23 mouse cellular contexts compared by ENCODE assay signal in genomic region chr5:137404081-137404480, GRCm38 (mm10). TPM values are rescaled to one million over a fixed set of nuclear protein-coding genes. Genes with fewer than 3 reads are reported as not detected.
DNase-seq lines count a peak whose midpoint lies in the region; TF ChIP-seq lines count a peak whose summit lies in the region.
"Had no signal": no experiment of that assay in that cellular context is flagged by ENCODE, and none has a peak within 500 bp of the region (broad histone marks: within the 10 kb centered on the region; RNA-seq: fewer than 3 reads in every experiment).

No protein-coding gene starts in this region.

- H3K36me3 ChIP-seq in kidney, adult 2 months (ENCODE audit: control insufficient read depth, insufficient read depth, low read length), result no peaks in the 10 kb centered on the region
- H3K36me3 ChIP-seq: embryonic facial prominence, embryonic 15.5 days; forebrain, embryonic 10.5 days; heart, embryonic 12.5 days; hindbrain, embryonic 10.5 days; intestine, embryonic 15.5 days had no signal

- no peak for TF ChIP-seq CTCF in kidney, adult 2 months (conservative IDR thresholded peaks at IDR 0.05; ENCODE audit: insufficient read depth, insufficient read length, low read depth, low read length)

- intact Hi-C loops in left cerebral cortex, postnatal 25 days (cut with DNase I), result no loop called here

- TF ChIP-seq POLR2A in kidney, adult 2 months (IDR thresholded peaks at IDR 0.05; ENCODE audit: low read depth, low read length), result no peak

- peak; percentile 18 for DNase-seq in adrenal gland, adult 2 months
- DNase-seq in adrenal gland, postnatal 25 days, result no peak
- peak; percentile 17 for DNase-seq in kidney, adult 2 months
- no peak for DNase-seq in kidney, postnatal 10 days
- DNase-seq in adipocyte (ENCODE audit: low spot score), result peak; percentile 92
- no peak for DNase-seq in lung, postnatal 14 days
- DNase-seq in left cerebral cortex, postnatal 25 days (ENCODE audit: low spot score in 2 of 2), result no peak
- DNase-seq: B cell, adult 2 months; cerebellum, adult 11 months; cerebellum, adult 8-10 months; cerebellum, postnatal 14 days; embryo, embryonic 11 days; heart, adult 2 months had no signal

- 59% methylated on average over 2 of the region's 2 CpGs for WGBS in kidney, adult 2 months

- H3K4me3 ChIP-seq in kidney, adult 2 months (ENCODE audit: insufficient read depth, low read depth, low read length), result no peak overlapping the region
- H3K4me3 ChIP-seq: embryonic facial prominence, embryonic 15.5 days; erythroblast, embryonic 14.5 days; forebrain, embryonic 10.5 days; heart, adult 2 months; heart, embryonic 12.5 days; hindbrain, embryonic 10.5 days; intestine, embryonic 15.5 days had no signal

- no peaks in the 10 kb centered on the region for H3K27me3 ChIP-seq in kidney, adult 2 months (replicated peaks; ENCODE audit: control insufficient read depth, insufficient read depth, low read length)
- H3K27me3 ChIP-seq: embryonic facial prominence, embryonic 15.5 days; intestine, embryonic 15.5 days; Patski had no signal

- H3K4me1 ChIP-seq in kidney, adult 2 months (ENCODE audit: control insufficient read depth, insufficient read depth, low read length), result no peaks in the 10 kb centered on the region

- no peak overlapping the region for H3K27ac ChIP-seq in kidney, adult 2 months (ENCODE audit: insufficient read depth, low read depth, low read length)
- H3K27ac ChIP-seq: embryonic facial prominence, embryonic 15.5 days; forebrain, embryonic 10.5 days; heart, adult 2 months; hindbrain, embryonic 10.5 days; hindbrain, embryonic 14.5 days; intestine, embryonic 15.5 days had no signal

RNA-seq across cellular contexts. Expression of gene Ephb4, which starts 54.2 kb away (rescaled TPM):
- 10 to 100 TPM; 44.3 to 68.9 TPM for total RNA-seq in adrenal gland, adult 2 months (2021)
- polyA plus RNA-seq in adrenal gland, adult 2 months (2012; rRNA removed), result 54.6 and 59.9 TPM in 2 replicates
- 54.6 and 70.5 TPM in 2 replicates for total RNA-seq in adrenal gland, postnatal 25 days (2021)
- polyA plus RNA-seq in kidney, adult 2 months (2012; rRNA removed), result 49.1 and 53.3 TPM in 2 replicates
- total RNA-seq in left cerebral cortex, postnatal 25 days (2021), result 1 to 10 TPM; 5.2 to 5.5 TPM
- total RNA-seq: common myeloid progenitor, adult 5-6 weeks had no signal
- polyA plus RNA-seq: CD4-positive, CD25-positive, alpha-beta regulatory T cell, adult 4 months had no signal

Comparison
In these comparisons a context has a peak if more than half of its experiments do, and no peak if none do; other contexts are left out.
1. DNase-seq: peak in adrenal gland, adult 2 months (single experiment), kidney, adult 2 months (single experiment) and adipocyte (single experiment); none in adrenal gland, postnatal 25 days (single experiment), kidney, postnatal 10 days (single experiment), lung, postnatal 14 days (single experiment) and left cerebral cortex, postnatal 25 days (0 of 2).